Mouse (Mus musculus): ENCODE data around the gene Gramd4.
"Not testable (repeated sequence)": the region's sequence is repeated elsewhere in the genome, so short reads cannot be mapped to it uniquely, and the experiment has no call there.

Gramd4 gene

DNA sequence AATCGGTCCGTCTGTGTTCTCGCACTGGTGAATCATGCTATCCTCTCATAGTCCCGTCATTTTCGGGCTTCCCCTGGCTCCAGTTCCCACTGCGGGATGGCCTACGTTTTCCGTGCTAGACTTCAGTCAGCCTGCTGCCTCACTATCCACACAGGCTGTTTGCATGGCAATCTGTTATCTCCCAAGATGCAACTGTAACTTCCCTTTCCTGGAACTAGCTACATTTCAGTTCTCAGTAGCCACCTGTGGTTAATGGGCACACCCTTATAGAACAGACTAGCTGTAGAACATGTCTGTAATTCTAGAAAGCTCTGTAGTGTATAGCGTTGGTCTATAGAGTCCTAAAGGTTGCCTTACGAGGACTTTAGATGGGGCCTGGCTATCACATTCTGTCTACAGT lies 6.3 kb upstream of the Gramd4 start:
- DNase-seq (ENCODE audit: low read depth, low spot score) = no peak

- no peak for DNase-seq (ENCODE audit: low read depth, low spot score)
Measured at GRCm38 (mm10) chr15:86051878-86052478, 5.5 kb upstream of the Gramd4 start.

DNA sequence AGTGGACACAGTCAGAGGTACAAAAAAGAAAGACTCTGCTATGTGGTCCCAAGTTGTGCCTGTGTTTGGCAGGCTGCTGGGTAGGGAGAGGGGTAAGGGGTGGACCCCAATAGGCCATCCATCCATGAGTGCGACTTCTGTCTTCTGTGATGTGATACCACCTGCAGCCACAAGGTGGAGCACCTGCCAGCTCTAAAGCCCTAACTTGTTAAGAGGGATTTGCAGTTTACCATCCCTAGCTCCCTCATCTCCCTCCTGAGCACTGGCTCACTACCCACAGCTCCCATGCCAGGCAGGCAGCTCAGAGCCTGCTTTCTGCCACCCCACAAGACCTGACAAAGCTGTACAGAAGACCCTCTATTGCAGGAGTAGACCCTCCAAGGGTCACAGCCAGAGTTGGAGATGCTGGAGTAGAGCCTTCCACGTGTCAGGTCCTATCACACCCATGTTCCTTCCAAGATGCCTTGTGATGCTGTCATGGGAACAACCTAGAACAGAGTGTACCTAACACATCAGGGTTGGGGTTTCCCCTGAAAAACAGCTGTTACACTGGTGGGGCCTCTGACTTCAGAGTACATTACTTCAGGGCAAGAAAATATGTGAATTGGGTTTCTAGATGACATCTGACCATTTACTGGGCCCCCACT lies 3.5 kb upstream of the Gramd4 start:
- DNase-seq (ENCODE audit: low read depth, low spot score) = no peak

DNA sequence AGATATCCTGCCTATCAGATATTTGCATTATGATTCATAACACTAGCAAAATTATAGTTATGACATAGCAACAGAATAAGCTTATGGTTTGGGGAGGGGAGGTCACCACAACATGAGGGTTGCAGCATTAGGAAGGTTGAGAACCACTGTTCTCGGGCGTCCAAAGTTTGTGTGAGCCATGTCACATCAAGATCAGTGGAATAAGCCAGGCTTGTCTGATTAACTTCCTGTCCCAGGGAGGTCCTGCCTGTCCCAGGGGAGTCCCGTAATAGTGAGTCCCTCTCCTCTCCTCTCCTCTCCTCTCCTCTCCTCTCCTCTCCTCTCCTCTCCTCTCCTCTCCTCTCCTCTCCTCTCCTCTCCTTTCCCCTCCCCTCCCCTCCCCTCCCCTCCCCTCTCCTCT lies 2.6 kb upstream of the Gramd4 start:
- DNase-seq (ENCODE audit: low read depth, low spot score) = not testable (repeated sequence)

DNA sequence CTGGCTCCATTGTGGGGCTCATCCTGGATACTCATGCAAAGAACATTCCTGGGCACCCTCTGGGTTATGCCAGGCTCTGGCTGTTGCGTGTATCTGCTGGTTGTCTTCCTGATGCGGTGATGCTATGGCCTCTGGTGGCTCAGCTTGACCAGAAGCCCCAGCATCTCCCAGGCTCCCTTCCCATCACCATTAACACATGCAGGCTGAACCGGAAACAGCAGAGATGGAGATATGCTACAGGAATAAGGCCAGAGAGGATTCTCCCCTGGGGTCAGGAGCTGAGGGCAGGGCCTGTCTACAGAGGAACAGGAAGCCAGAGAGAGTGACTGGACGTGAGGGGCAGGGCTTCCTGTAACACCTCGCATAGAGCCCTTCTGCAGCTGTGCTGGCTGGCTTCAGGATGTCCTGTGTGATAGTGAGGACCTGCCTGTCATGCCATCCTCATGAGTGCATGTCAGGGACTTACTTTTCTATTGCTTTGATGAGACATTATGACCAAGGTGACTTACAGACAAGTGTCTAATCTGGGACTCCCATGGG lies 1.2 kb upstream of the Gramd4 start:
- DNase-seq (ENCODE audit: low read depth, low spot score) = no peak

DNA sequence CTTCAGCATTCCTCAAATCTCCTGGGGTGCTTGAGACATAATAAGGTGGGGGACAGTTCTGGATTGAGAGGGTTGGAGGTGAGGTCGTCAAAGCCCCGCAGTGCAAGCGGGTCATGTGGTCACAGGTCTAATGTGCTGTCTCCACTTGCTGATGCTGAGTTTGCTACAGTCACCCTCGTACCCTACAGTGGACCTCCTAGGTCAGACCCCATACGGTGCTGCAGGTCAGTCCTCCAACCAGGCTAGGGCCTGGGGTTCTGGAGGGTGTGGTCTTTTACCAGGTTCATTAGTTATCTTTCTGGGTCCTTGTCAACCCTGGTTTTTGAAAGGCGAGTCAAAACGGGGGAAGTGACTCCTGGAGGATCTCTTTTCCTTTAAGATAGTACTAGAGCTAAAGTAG lies 413 bp downstream of the Gramd4 start:
- no peak for DNase-seq (ENCODE audit: low read depth, low spot score)

GRCm38 (mm10) chr15:86058394-86058915 lies 960 bp downstream of the Gramd4 start:
- no peak for DNase-seq (ENCODE audit: low read depth, low spot score)

DNA sequence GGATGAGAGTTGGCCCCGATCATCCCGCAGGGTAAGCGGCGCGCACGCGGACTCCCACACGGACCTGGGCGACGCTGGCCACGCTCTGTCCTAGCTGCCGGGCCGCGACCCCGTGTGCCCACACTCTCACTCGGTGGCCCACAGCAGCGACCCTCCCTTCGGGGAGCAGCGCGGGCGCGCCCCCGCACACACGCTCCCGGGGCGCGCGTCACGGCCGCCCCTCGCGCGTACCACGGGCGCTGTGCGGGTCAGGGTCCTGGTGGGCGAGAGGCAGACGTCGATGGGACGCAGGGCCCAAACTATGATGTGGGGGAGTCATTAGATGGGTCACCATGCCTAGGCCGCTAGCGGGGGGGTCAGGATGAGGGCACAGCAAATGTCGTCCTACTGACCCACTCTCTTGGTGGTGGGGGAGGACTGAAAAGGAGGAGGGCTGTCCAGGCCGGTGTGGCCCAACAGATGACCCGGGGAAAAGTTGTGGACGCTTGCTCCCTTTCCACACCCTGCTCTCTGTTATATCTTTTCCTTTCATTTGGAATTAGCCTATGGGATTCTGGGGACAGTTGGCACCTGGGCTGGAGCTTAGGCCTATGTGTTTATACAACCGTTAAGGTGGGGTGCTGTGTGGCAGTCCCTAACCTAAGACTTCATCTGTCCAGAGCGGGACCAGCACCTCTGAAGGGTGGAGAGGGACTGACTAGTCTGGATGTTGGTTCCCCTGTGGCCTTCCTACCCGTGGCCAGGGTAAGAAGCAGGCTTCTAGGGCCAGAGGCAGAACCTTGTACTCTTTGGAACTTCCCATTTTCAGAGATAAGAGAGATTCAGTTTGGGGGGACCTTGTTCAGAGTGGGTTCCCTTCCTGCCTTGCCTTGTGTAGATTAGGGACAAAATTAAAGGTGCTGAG lies 1.7 kb downstream of the Gramd4 start:
- DNase-seq (ENCODE audit: low read depth, low spot score) = no peak

DNA sequence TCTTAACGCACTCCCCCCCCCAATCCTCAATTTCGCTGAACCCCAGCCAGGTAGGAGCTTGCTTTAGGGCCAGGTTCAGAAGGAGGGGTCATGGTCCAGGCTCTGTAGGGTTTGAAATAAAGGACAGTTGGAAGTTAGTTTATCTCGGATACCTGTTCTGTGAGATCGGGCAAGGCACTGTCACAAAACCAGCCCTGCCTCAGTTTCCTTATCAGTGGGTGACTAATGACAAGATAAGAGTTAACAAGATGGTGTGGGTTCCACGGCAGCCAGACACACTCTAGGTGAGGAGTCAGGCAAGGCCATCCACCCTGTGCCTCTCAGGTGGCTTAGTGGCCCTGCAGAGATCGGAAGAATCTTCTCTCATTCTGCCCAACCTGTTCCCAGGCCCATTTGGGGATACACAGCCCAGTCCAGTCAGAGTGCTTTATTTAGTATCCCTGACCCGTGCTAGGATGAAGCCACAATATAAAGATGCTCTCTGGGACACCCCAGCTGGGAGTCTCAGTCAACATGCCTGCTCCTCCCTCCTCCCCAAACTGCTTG lies 2.4 kb downstream of the Gramd4 start:
- no peak for DNase-seq (ENCODE audit: low read depth, low spot score)

- DNase-seq (ENCODE audit: low read depth, low spot score) = no peak
Measured at GRCm38 (mm10) chr15:86060581-86060980, 3.1 kb downstream of the Gramd4 start.

GRCm38 (mm10) chr15:86061221-86061620 lies 3.7 kb downstream of the Gramd4 start:
- DNase-seq (ENCODE audit: low read depth, low spot score) = no peak

DNA sequence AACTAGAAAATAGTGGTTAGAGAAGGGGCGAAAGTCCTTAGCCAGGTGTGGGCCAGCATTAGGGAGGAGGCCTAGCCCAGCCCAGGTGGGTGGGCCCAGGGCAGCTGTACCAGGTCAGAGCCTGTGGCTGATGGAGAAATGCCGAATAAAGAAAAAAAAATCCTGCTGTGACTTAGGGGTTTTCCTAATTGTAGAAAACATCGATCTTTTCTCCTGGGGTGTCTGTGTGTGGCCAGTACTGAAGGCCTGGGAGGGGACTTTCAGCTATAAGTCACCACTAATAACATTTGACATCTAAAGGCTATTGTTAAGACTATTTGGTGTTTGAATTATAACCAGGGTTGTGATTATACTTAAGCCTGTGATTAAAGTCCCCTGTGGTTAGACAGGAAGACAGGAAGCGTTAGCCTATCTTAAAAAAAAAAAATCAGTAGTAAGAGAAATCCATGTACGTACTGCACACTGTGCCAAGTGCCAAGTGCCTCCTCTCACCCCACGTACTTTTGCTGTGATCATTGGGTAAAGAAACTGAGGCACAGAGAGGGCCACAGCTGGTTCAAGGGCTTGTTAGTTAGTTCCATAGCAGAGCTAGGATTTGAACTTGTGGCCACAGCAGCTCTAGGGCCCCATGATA lies 4.5 kb downstream of the Gramd4 start:
- DNase-seq (ENCODE audit: low read depth, low spot score) = no peak

- DNase-seq (ENCODE audit: low read depth, low spot score) = no peak
Measured at GRCm38 (mm10) chr15:86064191-86064849, 6.8 kb downstream of the Gramd4 start.

DNA sequence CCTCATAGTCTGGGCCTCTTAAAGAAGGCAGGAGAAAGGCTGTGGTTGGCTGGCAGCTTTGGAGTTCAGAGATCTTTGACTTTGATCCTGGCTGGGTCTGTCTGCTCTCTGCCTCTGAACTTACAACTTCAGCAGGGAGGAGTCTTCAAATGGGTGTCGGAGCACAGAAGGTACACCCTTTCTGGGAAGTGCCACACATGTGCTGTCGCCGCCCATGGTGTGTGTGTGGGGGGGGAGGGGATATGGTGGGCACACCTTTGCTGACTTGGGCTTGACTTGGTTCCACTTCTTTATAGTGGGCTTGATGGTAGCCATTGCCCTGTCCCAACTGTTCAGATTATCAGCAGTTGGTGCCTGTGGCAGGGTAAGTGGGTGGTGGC lies 7.3 kb downstream of the Gramd4 start:
- DNase-seq (ENCODE audit: low read depth, low spot score) = no peak

DNA sequence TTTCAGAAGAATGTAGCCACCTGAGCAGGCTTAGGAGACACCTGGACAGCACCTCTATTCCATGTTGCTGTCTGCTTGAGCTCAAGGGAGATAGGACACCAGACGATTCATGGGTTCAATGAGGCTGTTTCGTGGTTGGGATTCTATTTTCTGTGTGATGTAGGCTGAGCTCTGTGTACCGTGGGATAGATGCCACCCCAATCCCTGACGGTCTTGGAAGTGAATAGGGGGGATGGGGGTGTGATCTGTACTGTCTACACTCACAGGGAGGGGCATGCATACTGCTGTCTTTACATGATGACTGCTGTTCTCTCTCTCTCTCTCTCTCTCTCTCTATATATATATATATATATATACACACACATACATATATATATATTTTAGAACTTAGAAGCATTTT lies 7.9 kb downstream of the Gramd4 start:
- no peak for DNase-seq (ENCODE audit: low read depth, low spot score)

- no peak for DNase-seq (ENCODE audit: low read depth, low spot score)
Measured at GRCm38 (mm10) chr15:86066836-86067580, 9.5 kb downstream of the Gramd4 start.

- no peak for DNase-seq (ENCODE audit: low read depth, low spot score)
Measured at GRCm38 (mm10) chr15:86067581-86067910, 10.1 kb downstream of the Gramd4 start.

DNA sequence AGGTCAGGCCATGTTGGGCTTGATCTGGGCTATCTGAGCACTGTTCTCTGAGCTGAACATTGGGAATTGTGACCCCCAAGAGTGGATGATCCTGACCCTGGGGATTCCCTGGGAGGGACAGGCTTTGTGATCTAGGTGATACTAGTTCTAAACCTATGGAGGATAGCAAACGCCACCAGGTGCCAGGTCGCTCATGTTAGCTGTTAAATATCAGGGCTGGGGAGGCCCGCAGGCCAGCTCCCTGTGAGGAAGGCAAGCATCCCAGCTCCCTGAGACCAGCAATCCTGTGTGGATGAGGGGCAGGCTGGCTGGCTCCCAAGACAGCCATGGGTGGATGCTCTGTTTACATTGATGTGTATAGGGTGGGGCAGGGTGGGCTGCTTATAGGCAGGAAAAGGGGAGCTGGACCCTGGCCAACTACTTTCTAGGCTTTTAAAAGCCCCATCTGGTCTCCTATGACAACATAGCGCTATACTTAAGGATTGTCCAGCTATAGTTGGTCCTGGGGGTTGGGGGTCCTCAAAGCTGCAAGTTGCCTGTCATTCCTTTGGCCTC lies 10.5 kb downstream of the Gramd4 start:
- no peak for DNase-seq (ENCODE audit: low read depth, low spot score)

- no peak for DNase-seq (ENCODE audit: low read depth, low spot score)
Measured at GRCm38 (mm10) chr15:86069011-86069791, 11.7 kb downstream of the Gramd4 start.
